Mouse (Mus musculus): ENCODE measurements at regions not wholly inside any gene's neighbourhood (a gene's known extent, or its start where the extent isn't known, plus 50 kb on each side); places are given as distances from the start of the nearest gene placed in this dataset.
A peak's percentile ranks its signal among the peaks of the same experiment; 100 is the strongest.

DNA sequence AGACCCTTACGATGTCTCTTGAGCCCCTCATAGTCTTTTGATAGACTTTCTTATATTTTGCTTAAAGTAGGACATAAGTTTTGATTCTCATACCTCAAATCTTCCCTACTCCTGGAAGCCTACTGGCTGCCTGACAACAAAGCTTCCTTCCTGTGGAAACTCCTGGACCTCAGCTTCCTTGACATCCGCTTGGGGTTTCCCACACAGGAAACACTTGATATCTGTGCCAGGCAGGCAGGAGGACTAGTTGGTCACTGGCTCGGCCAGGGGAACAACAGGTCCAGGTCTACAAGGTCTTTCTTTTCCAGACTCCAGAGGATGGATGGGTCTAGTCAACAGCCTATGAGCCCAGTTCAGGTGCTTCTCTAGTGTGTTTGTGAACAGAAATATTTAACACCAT lies 142.8 kb downstream of the Arrdc4 start:
- no peak for DNase-seq (ENCODE audit: low read depth in 1 of 2, low spot score in 2 of 2)
- TF ChIP-seq CTCF (IDR thresholded peaks at IDR 0.05; ENCODE audit: extremely low read depth, insufficient read depth, insufficient read length, insufficient replicate concordance) (no peak), POLR2A (IDR thresholded peaks at IDR 0.05; ENCODE audit: low read depth, low read length) (no peak)
- WGBS: 32% methylated on average over 3 of the region's 3 CpGs

DNA sequence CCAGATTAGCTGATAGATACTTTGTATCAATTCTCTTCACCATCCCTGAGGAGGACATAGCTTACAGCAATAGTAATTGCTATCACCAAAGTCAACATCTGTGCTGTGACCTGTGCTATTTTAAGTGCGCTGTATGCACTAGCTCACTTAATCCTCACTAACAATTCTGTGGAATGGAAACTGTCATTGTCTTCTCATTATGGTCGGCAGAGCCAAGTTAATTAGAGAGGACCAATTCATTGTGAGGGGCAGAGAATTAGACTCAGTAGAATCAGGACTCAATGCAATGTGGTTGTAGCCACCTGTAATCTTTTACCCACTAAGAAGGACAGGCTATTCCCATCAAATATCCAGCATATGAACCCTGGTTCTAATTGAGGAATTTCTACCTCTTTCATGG lies 145.3 kb downstream of the Arrdc4 start:
- Histone ChIP-seq H3K36me3 (ENCODE audit: control insufficient read depth, insufficient read depth, low read length) (no peaks in the 10 kb centered on the region), H3K27ac (ENCODE audit: insufficient read depth, low read length) (no peak overlapping the region), H3K27me3 (ENCODE audit: control insufficient read depth, insufficient read depth, low read length) (no peaks in the 10 kb centered on the region), H3K4me3 (ENCODE audit: extremely low read depth, insufficient read depth, insufficient read length) (no peak overlapping the region), H3K4me1 (ENCODE audit: control insufficient read depth, insufficient read depth, insufficient read length) (no peaks in the 10 kb centered on the region)
- 90% methylated on average over 2 of the region's 2 CpGs for WGBS
- TF ChIP-seq POLR2A (IDR thresholded peaks at IDR 0.05; ENCODE audit: low read depth, low read length): no peak
- no peak for TF ChIP-seq CTCF (IDR thresholded peaks at IDR 0.05; ENCODE audit: extremely low read depth, insufficient read depth, insufficient read length, insufficient replicate concordance)
- no peak for DNase-seq (ENCODE audit: low read depth in 1 of 2, low spot score in 2 of 2)

More for the DNA sequence above, 142.8 kb downstream of the Arrdc4 start:
- Histone ChIP-seq H3K36me3 (ENCODE audit: control insufficient read depth, insufficient read depth, low read length) (no peaks in the 10 kb centered on the region), H3K27ac (ENCODE audit: insufficient read depth, low read length) (no peak overlapping the region), H3K27me3 (ENCODE audit: control insufficient read depth, insufficient read depth, low read length) (no peaks in the 10 kb centered on the region), H3K4me3 (ENCODE audit: extremely low read depth, insufficient read depth, insufficient read length) (no peak overlapping the region), H3K4me1 (ENCODE audit: control insufficient read depth, insufficient read depth, insufficient read length) (no peaks in the 10 kb centered on the region)

- H3K27ac ChIP-seq (ENCODE audit: insufficient read depth, low read length): no peak overlapping the region
- WGBS: 68% methylated on average over 6 of the region's 6 CpGs
- H3K36me3 ChIP-seq (ENCODE audit: control insufficient read depth, insufficient read depth, low read length): no peaks in the 10 kb centered on the region
- no peaks in the 10 kb centered on the region for H3K27me3 ChIP-seq (ENCODE audit: control insufficient read depth, insufficient read depth, low read length)
- DNase-seq (ENCODE audit: low read depth in 1 of 2, low spot score in 2 of 2): no peak
- H3K4me3 ChIP-seq (ENCODE audit: extremely low read depth, insufficient read depth, insufficient read length): no peak overlapping the region
- TF ChIP-seq POLR2A (IDR thresholded peaks at IDR 0.05; ENCODE audit: low read depth, low read length): no peak
- no peak for TF ChIP-seq CTCF (IDR thresholded peaks at IDR 0.05; ENCODE audit: extremely low read depth, insufficient read depth, insufficient read length, insufficient replicate concordance)
- no peaks in the 10 kb centered on the region for H3K4me1 ChIP-seq (ENCODE audit: control insufficient read depth, insufficient read depth, insufficient read length)
Measured at GRCm38 (mm10) chr7:68602003-68602402, 147.0 kb downstream of the Arrdc4 start.

DNA sequence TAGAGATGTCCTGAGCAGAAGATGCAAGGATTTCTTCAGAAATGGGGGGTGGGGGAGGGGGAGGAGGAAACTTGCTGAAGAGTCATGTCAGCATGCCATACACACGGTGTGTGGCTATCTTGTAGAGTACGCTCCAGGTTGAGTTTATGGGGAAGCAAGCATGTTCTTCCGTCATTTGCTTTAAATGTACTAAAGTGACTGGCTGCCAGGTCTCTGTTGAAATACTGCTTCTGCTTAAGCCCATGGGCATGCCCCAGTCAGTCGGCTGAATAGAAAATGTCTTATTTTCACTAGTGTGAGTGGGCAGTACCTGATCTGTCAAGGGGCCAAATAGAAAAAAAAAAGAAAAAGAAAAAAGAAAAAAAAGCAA lies 155.0 kb downstream of the Arrdc4 start:
- 19% methylated on average over 4 of the region's 4 CpGs for WGBS
- Histone ChIP-seq H3K4me3 (ENCODE audit: extremely low read depth, insufficient read depth, insufficient read length) (no peak overlapping the region), H3K27ac (ENCODE audit: insufficient read depth, low read length) (no peak overlapping the region), H3K36me3 (ENCODE audit: control insufficient read depth, insufficient read depth, low read length) (no peaks in the 10 kb centered on the region), H3K27me3 (ENCODE audit: control insufficient read depth, insufficient read depth, low read length) (no peaks in the 10 kb centered on the region), H3K4me1 (ENCODE audit: control insufficient read depth, insufficient read depth, insufficient read length) (no peaks in the 10 kb centered on the region)
- TF ChIP-seq POLR2A (IDR thresholded peaks at IDR 0.05; ENCODE audit: low read depth, low read length) (no peak), CTCF (IDR thresholded peaks at IDR 0.05; ENCODE audit: extremely low read depth, insufficient read depth, insufficient read length, insufficient replicate concordance) (no peak)
- DNase-seq (ENCODE audit: low read depth in 1 of 2, low spot score in 2 of 2): no peak

GRCm38 (mm10) chr7:68593344-68594016 lies 155.6 kb downstream of the Arrdc4 start:
- no peaks in the 10 kb centered on the region for H3K36me3 ChIP-seq (ENCODE audit: control insufficient read depth, insufficient read depth, low read length)
- WGBS: 45% methylated on average over 15 of the region's 15 CpGs
- H3K4me1 ChIP-seq (ENCODE audit: control insufficient read depth, insufficient read depth, insufficient read length): no peaks in the 10 kb centered on the region

GRCm38 (mm10) chr7:68582540-68583325 lies 166.3 kb downstream of the Arrdc4 start:
- Histone ChIP-seq H3K27me3 (ENCODE audit: control insufficient read depth, insufficient read depth, low read length) (no peaks in the 10 kb centered on the region), H3K4me3 (ENCODE audit: extremely low read depth, insufficient read depth, insufficient read length) (no peak overlapping the region)
- WGBS: 83% methylated on average over 13 of the region's 13 CpGs

More at GRCm38 (mm10) chr7:68593344-68594016, 155.6 kb downstream of the Arrdc4 start:
- no peak for TF ChIP-seq POLR2A (IDR thresholded peaks at IDR 0.05; ENCODE audit: low read depth, low read length)
- TF ChIP-seq CTCF (IDR thresholded peaks at IDR 0.05; ENCODE audit: extremely low read depth, insufficient read depth, insufficient read length, insufficient replicate concordance): no peak
- no peak overlapping the region for H3K27ac ChIP-seq (ENCODE audit: insufficient read depth, low read length)
- DNase-seq (ENCODE audit: low read depth in 1 of 2, low spot score in 2 of 2): no peak
- no peaks in the 10 kb centered on the region for H3K27me3 ChIP-seq (ENCODE audit: control insufficient read depth, insufficient read depth, low read length)
- no peak overlapping the region for H3K4me3 ChIP-seq (ENCODE audit: extremely low read depth, insufficient read depth, insufficient read length)

GRCm38 (mm10) chr7:68580650-68581049 lies 168.4 kb downstream of the Arrdc4 start:
- no peak overlapping the region for H3K4me3 ChIP-seq (ENCODE audit: extremely low read depth, insufficient read depth, insufficient read length)
- WGBS: 35% methylated on average over 4 of the region's 4 CpGs
- H3K4me1 ChIP-seq (ENCODE audit: control insufficient read depth, insufficient read depth, insufficient read length): no peaks in the 10 kb centered on the region
- TF ChIP-seq POLR2A (IDR thresholded peaks at IDR 0.05; ENCODE audit: low read depth, low read length): no peak
- TF ChIP-seq CTCF (IDR thresholded peaks at IDR 0.05; ENCODE audit: extremely low read depth, insufficient read depth, insufficient read length, insufficient replicate concordance): no peak
- H3K27me3 ChIP-seq (ENCODE audit: control insufficient read depth, insufficient read depth, low read length): no peaks in the 10 kb centered on the region
- H3K36me3 ChIP-seq (ENCODE audit: control insufficient read depth, insufficient read depth, low read length): no peaks in the 10 kb centered on the region
- peak in 1 of 2 experiments; percentile 5 for DNase-seq (ENCODE audit: low read depth in 1 of 2, low spot score in 2 of 2)
- no peak overlapping the region for H3K27ac ChIP-seq (ENCODE audit: insufficient read depth, low read length)

More at GRCm38 (mm10) chr7:68582540-68583325, 166.3 kb downstream of the Arrdc4 start:
- Histone ChIP-seq H3K27ac (ENCODE audit: insufficient read depth, low read length) (no peak overlapping the region), H3K36me3 (ENCODE audit: control insufficient read depth, insufficient read depth, low read length) (no peaks in the 10 kb centered on the region), H3K4me1 (ENCODE audit: control insufficient read depth, insufficient read depth, insufficient read length) (no peaks in the 10 kb centered on the region)
- TF ChIP-seq CTCF (IDR thresholded peaks at IDR 0.05; ENCODE audit: extremely low read depth, insufficient read depth, insufficient read length, insufficient replicate concordance) (no peak), POLR2A (IDR thresholded peaks at IDR 0.05; ENCODE audit: low read depth, low read length) (no peak)
- no peak for DNase-seq (ENCODE audit: low read depth in 1 of 2, low spot score in 2 of 2)
